Mouse (Mus musculus) stomach, embryonic 15.5 days (tissue): ENCODE data around the gene Enho. TPM values are rescaled to one million over a fixed set of nuclear protein-coding genes. Genes with fewer than 3 reads are reported as not detected.
A peak's percentile ranks its signal among the peaks of the same experiment; 100 is the strongest.
"Not testable (repeated sequence)": the region's sequence is repeated elsewhere in the genome, so short reads cannot be mapped to it uniquely, and the experiment has no call there.

ENCODE experiments used
- ATAC-seq: fragments of 200-750 bp; cut with Nextera tagmentation; 2 replicates; pipeline ENCODE4 v1.8.0; 2017; ENCODE audit warnings: low read depth, moderate number of reproducible peaks, moderate TSS enrichment; ENCODE audit not compliant: insufficient read depth, low FRiP score
- H3K27ac ChIP-seq: fragments of 300-500 bp; sonication (generic); 2 replicates; pipeline ENCODE4 v1.5.1; 2015; ENCODE audit warnings: mild to moderate bottlenecking, inconsistent platforms
- H3K27me3 ChIP-seq: fragments of 300-500 bp; sonication (generic); replicated peaks from 2 replicates; pipeline ENCODE4 v1.6.1; 2015; ENCODE audit warnings: inconsistent platforms
- H3K36me3 ChIP-seq: fragments of 300-500 bp; sonication (generic); 2 replicates; pipeline ENCODE4 v1.6.1; 2015; ENCODE audit warnings: inconsistent platforms
- H3K4me1 ChIP-seq: fragments of 300-500 bp; sonication (generic); 2 replicates; pipeline ENCODE4 v1.6.1; 2015; ENCODE audit warnings: inconsistent platforms
- H3K4me2 ChIP-seq: fragments of 300-500 bp; sonication (generic); 2 replicates; pipeline ENCODE4 v1.6.1; 2015; ENCODE audit warnings: mild to moderate bottlenecking, inconsistent platforms
- H3K4me3 ChIP-seq: fragments of 300-500 bp; sonication (generic); replicated peaks from 2 replicates; pipeline ENCODE4 v1.5.1; 2015; ENCODE audit warnings: inconsistent platforms
- H3K9ac ChIP-seq: fragments of 300-500 bp; sonication (generic); 2 replicates; pipeline ENCODE4 v1.6.1; 2015; ENCODE audit warnings: inconsistent platforms
- H3K9me3 ChIP-seq: fragments of 300-500 bp; sonication (generic); 2 replicates; pipeline ENCODE4 v1.6.1; 2016; ENCODE audit warnings: inconsistent platforms
- WGBS: fragments of 180-500 bp; shearing (Covaris S2); methylation state at CpG from one replicate; pipeline ENCODE4 v1.1.7; 2015; 5-methylcytosine and 5-hydroxymethylcytosine counted together
- polyA plus RNA-seq: library from polyadenylated mRNA; unstranded; fragments of >200 nt; fragmentation: Nextera tagmentation; extraction: Ambion mirVana; gene quantifications from 2 replicates; pipeline ENCODE4 v1.2.1, GENCODE M21; 2015

The Enho gene
- 18.3 and 24.0 TPM in 2 replicates for polyA plus RNA-seq

GRCm38 (mm10) chr4:41639913-41640507 is at the start of gene Enho:
TSS of gene Enho (minus strand) at chr4:41640324.
- ATAC-seq: peak; percentile 89
- H3K4me1 ChIP-seq: 0 out of 2 replicates have a peak, but pooled peaks cover 14% of the 10 kb centered on the region
- H3K4me3 ChIP-seq: peak within 1 kb of the TSS; percentile 57
- peak within 1 kb of the TSS; percentile 86 for H3K4me2 ChIP-seq
- peak within 1 kb of the TSS; percentile 73 for H3K27ac ChIP-seq
- peaks cover 7% of the 10 kb centered on the region for H3K27me3 ChIP-seq
- no peaks in the 10 kb centered on the region for H3K9me3 ChIP-seq
- H3K9ac ChIP-seq: peak within 1 kb of the TSS; percentile 58
- under 1% methylated on average over 69 of the region's 74 CpGs for WGBS
- H3K36me3 ChIP-seq: no peaks in the 10 kb centered on the region

- H3K4me2 ChIP-seq, H3K27ac ChIP-seq, H3K4me3 ChIP-seq, H3K36me3 ChIP-seq, ATAC-seq, H3K9me3 ChIP-seq, H3K9ac ChIP-seq, H3K27me3 ChIP-seq, H3K4me1 ChIP-seq: not testable (repeated sequence)
- WGBS: 54% methylated on average over 1 of the region's 1 CpGs
Measured at GRCm38 (mm10) chr4:41688562-41688961, 48.4 kb upstream of the Enho start.

- not testable (repeated sequence) for H3K9ac ChIP-seq, ATAC-seq, H3K27me3 ChIP-seq, H3K4me1 ChIP-seq, H3K27ac ChIP-seq, H3K36me3 ChIP-seq, H3K4me3 ChIP-seq, H3K9me3 ChIP-seq, H3K4me2 ChIP-seq
- WGBS: 65% methylated on average over 10 of the region's 10 CpGs
Measured at GRCm38 (mm10) chr4:41685882-41686492, 45.9 kb upstream of the Enho start.

GRCm38 (mm10) chr4:41684931-41685453 is 44.9 kb upstream of the Enho start:
- H3K4me2 ChIP-seq, H3K36me3 ChIP-seq, H3K27me3 ChIP-seq, H3K27ac ChIP-seq, H3K9ac ChIP-seq, H3K4me3 ChIP-seq, ATAC-seq, H3K9me3 ChIP-seq: not testable (repeated sequence)
- WGBS: 2% methylated on average over 11 of the region's 14 CpGs
- peaks cover 18% of the 10 kb centered on the region for H3K4me1 ChIP-seq

- WGBS: 4% methylated on average over 27 of the region's 27 CpGs
- not testable (repeated sequence) for H3K27me3 ChIP-seq, H3K9me3 ChIP-seq, ATAC-seq, H3K4me3 ChIP-seq, H3K9ac ChIP-seq, H3K36me3 ChIP-seq
- Histone ChIP-seq H3K4me1 (peaks cover 23% of the 10 kb centered on the region), H3K4me2 (peak overlapping the region; percentile 34; the same call in 1 of the 2 replicates), H3K27ac (peak overlapping the region; percentile 35)
Measured at GRCm38 (mm10) chr4:41684131-41684930, 44.2 kb upstream of the Enho start.

- peaks cover 31% of the 10 kb centered on the region for H3K4me1 ChIP-seq
Measured at GRCm38 (mm10) chr4:41683303-41683702, 43.2 kb upstream of the Enho start.

GRCm38 (mm10) chr4:41682789-41683188 is 42.7 kb upstream of the Enho start:
- Histone ChIP-seq H3K4me3 (no peak overlapping the region), H3K36me3 (no peaks in the 10 kb centered on the region), H3K9me3 (no peaks in the 10 kb centered on the region), H3K9ac (no peak overlapping the region), H3K27ac (peak overlapping the region; percentile 65), H3K4me2 (no peak overlapping the region), H3K27me3 (no peaks in the 10 kb centered on the region), H3K4me1 (peaks cover 33% of the 10 kb centered on the region)
- ATAC-seq: no peak
- 28% methylated on average over 6 of the region's 6 CpGs for WGBS

More at GRCm38 (mm10) chr4:41683303-41683702, 43.2 kb upstream of the Enho start:
- not testable (repeated sequence) for H3K36me3 ChIP-seq, H3K4me3 ChIP-seq, H3K27me3 ChIP-seq, H3K27ac ChIP-seq, H3K9me3 ChIP-seq, H3K9ac ChIP-seq
- ATAC-seq: peak; percentile 45; the same call in 1 of the 2 replicates
- 0 out of 2 replicates have a peak overlapping the region, but pooled peaks have one; percentile 33 for H3K4me2 ChIP-seq
- WGBS: 1% methylated on average over 13 of the region's 27 CpGs

- peaks cover 41% of the 10 kb centered on the region for H3K4me1 ChIP-seq
- no peaks in the 10 kb centered on the region for H3K9me3 ChIP-seq
- no peaks in the 10 kb centered on the region for H3K36me3 ChIP-seq
- H3K27ac ChIP-seq: peak overlapping the region; percentile 65; the same call in 1 of the 2 replicates
- no peak for ATAC-seq
- 60% methylated on average over 10 of the region's 10 CpGs for WGBS
- no peak overlapping the region for H3K9ac ChIP-seq
- no peak overlapping the region for H3K4me3 ChIP-seq
- no peak overlapping the region for H3K4me2 ChIP-seq
- H3K27me3 ChIP-seq: no peaks in the 10 kb centered on the region
Measured at GRCm38 (mm10) chr4:41681947-41682346, 41.8 kb upstream of the Enho start.

- H3K4me3 ChIP-seq: no peak overlapping the region
- no peak overlapping the region for H3K4me2 ChIP-seq
- H3K36me3 ChIP-seq: no peaks in the 10 kb centered on the region
- H3K9me3 ChIP-seq: no peaks in the 10 kb centered on the region
- no peak overlapping the region for H3K9ac ChIP-seq
- H3K27ac ChIP-seq: no peak overlapping the region
- ATAC-seq: no peak
- H3K27me3 ChIP-seq: no peaks in the 10 kb centered on the region
- H3K4me1 ChIP-seq: peaks cover 49% of the 10 kb centered on the region
- 56% methylated on average over 4 of the region's 4 CpGs for WGBS
Measured at GRCm38 (mm10) chr4:41681176-41681575, 41.1 kb upstream of the Enho start.

GRCm38 (mm10) chr4:41679291-41679690 is 39.2 kb upstream of the Enho start:
- H3K4me1 ChIP-seq: peaks cover 52% of the 10 kb centered on the region
- H3K27me3 ChIP-seq: no peaks in the 10 kb centered on the region
- 0 out of 2 replicates have a peak, but pooled peaks have one; percentile 23 for ATAC-seq
- H3K9ac ChIP-seq: no peak overlapping the region
- no peaks in the 10 kb centered on the region for H3K9me3 ChIP-seq
- 30% methylated on average over 2 of the region's 2 CpGs for WGBS
- no peak overlapping the region for H3K4me2 ChIP-seq
- no peaks in the 10 kb centered on the region for H3K36me3 ChIP-seq
- no peak overlapping the region for H3K4me3 ChIP-seq
- peak overlapping the region; percentile 51; the same call in 1 of the 2 replicates for H3K27ac ChIP-seq

- Histone ChIP-seq H3K27me3 (no peaks in the 10 kb centered on the region), H3K4me2 (no peak overlapping the region), H3K27ac (0 out of 2 replicates have a peak overlapping the region, but pooled peaks have one; percentile 51), H3K9me3 (no peaks in the 10 kb centered on the region), H3K4me3 (no peak overlapping the region), H3K36me3 (no peaks in the 10 kb centered on the region), H3K9ac (no peak overlapping the region), H3K4me1 (peaks cover 52% of the 10 kb centered on the region)
- no peak for ATAC-seq
- 64% methylated on average over 6 of the region's 6 CpGs for WGBS
Measured at GRCm38 (mm10) chr4:41678863-41679262, 38.7 kb upstream of the Enho start.
